Mouse (Mus musculus) embryo, embryonic 10 days (tissue): ENCODE data around the gene Clybl.

Experiments used
- DNase-seq: peaks from one replicate; pipeline ENCODE4 v3.0.0-alpha.2; 2015; ENCODE audit warnings: low spot score

Gene Clybl

GRCm38 (mm10) chr14:122363156-122363555, 181.7 kb downstream of the Clybl start:
- no peak for DNase-seq

GRCm38 (mm10) chr14:122364026-122364425, 182.5 kb downstream of the Clybl start:
- DNase-seq = no peak

- no peak for DNase-seq
These were observed 185.9 kb downstream of the Clybl start for GRCm38 (mm10) chr14:122367252-122367868.

GRCm38 (mm10) chr14:122367882-122368418, 186.4 kb downstream of the Clybl start:
- no peak for DNase-seq

- no peak for DNase-seq
These were observed 187.0 kb downstream of the Clybl start for GRCm38 (mm10) chr14:122368501-122368900.

GRCm38 (mm10) chr14:122371979-122372378, 190.5 kb downstream of the Clybl start:
- DNase-seq = peak; percentile 48

- peak; percentile 83 for DNase-seq
These were observed 192.0 kb downstream of the Clybl start for GRCm38 (mm10) chr14:122373458-122373857.

GRCm38 (mm10) chr14:122374285-122374997, 192.9 kb downstream of the Clybl start:
- peak; percentile 76 for DNase-seq

- no peak for DNase-seq
These were observed 193.7 kb downstream of the Clybl start for GRCm38 (mm10) chr14:122375070-122375811.

GRCm38 (mm10) chr14:122376482-122377143, 195.1 kb downstream of the Clybl start:
- DNase-seq = no peak

- DNase-seq = no peak
These were observed 196.2 kb downstream of the Clybl start for GRCm38 (mm10) chr14:122377681-122378080.

- DNase-seq = no peak
These were observed 197.6 kb downstream of the Clybl start for GRCm38 (mm10) chr14:122379076-122379475.

- DNase-seq = no peak
These were observed 198.5 kb downstream of the Clybl start for GRCm38 (mm10) chr14:122379996-122380395.

GRCm38 (mm10) chr14:122380896-122381845, 199.7 kb downstream of the Clybl start:
- DNase-seq = no peak

GRCm38 (mm10) chr14:122382281-122382680, 200.8 kb downstream of the Clybl start:
- DNase-seq = no peak

GRCm38 (mm10) chr14:122383931-122384330, 202.4 kb downstream of the Clybl start:
- no peak for DNase-seq

GRCm38 (mm10) chr14:122384447-122385237, 203.1 kb downstream of the Clybl start:
- DNase-seq = no peak

GRCm38 (mm10) chr14:122385238-122385534, 203.7 kb downstream of the Clybl start:
- DNase-seq = no peak

- DNase-seq = no peak
These were observed 204.3 kb downstream of the Clybl start for GRCm38 (mm10) chr14:122385758-122386157.
